Comparison of ENCODE assay signal across 11 mouse cellular contexts in the genomic region with DNA sequence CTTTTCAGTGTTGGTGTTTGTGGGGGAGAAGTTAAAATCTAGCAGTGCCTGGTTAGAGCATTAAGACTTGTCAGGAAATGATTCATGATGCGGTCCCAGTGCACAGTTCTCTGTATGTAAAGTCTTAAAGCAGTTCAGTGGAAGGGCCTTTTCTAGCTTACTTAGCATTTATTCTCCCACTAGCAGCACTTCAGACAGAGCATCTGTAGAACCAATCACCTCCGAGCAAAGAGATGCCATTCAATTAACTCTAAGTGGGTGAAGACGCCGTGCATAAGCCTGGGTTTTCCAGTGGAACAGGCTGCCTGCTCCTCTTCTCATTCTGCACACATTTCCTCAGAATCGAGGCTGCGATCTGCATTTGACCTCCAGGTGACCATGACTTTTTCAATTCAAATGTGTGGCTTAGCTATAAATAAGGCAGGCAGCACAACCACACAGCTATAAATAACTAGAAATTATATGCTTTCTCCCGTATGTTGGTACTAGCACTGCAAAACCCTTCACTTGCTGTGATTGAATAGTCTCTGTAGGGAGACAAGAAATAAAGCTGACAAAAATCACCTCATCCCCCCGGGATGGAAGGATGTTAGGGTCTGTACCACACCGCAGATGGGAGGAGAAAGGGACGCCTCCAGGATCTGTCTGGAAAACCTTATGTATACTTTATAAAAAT.
DNase-seq lines count a peak whose midpoint lies in the region; ATAC-seq lines count a peak whose summit lies in the region.
"Had no signal": no experiment of that assay in that cellular context is flagged by ENCODE, and none has a peak within 500 bp of the region (broad histone marks: within the 10 kb centered on the region; RNA-seq: fewer than 3 reads in every experiment).

No protein-coding gene starts in this region.

- no peaks in the 10 kb centered on the region for H3K27me3 ChIP-seq in forebrain, embryonic 12.5 days
- no peaks in the 10 kb centered on the region for H3K27me3 ChIP-seq in forebrain, embryonic 11.5 days (ENCODE audit: control insufficient read depth, insufficient read depth, low read length)
- no peaks in the 10 kb centered on the region for H3K27me3 ChIP-seq in kidney, embryonic 14.5 days (ENCODE audit: control insufficient read depth, insufficient read depth, low read length)
- H3K27me3 ChIP-seq in forebrain, embryonic 15.5 days, result no peaks in the 10 kb centered on the region
- H3K27me3 ChIP-seq in midbrain, embryonic 14.5 days (ENCODE audit: control insufficient read depth, insufficient read depth, low read length), result no peaks in the 10 kb centered on the region

- DNase-seq in forebrain, embryonic 11.5 days (ENCODE audit: low spot score), result no peak
- DNase-seq in kidney, adult 8-10 months, result no peak
- DNase-seq in midbrain, embryonic 14.5 days, result peak; percentile 44
- no peak for DNase-seq in right cerebral cortex, postnatal 25 days
- no peak for DNase-seq in adrenal gland, adult 8-10 months
- DNase-seq: adrenal gland, adult 2 months; kidney, postnatal 25 days; lung, adult 2 months had no signal

- WGBS in forebrain, embryonic 12.5 days, result 80% methylated on average over 10 of the region's 10 CpGs
- 88% methylated on average over 10 of the region's 10 CpGs for WGBS in forebrain, embryonic 11.5 days
- WGBS in kidney, embryonic 14.5 days, result 54% methylated on average over 10 of the region's 10 CpGs
- WGBS in forebrain, embryonic 15.5 days, result 74% methylated on average over 10 of the region's 10 CpGs
- 70% methylated on average over 10 of the region's 10 CpGs for WGBS in midbrain, embryonic 14.5 days

- H3K9ac ChIP-seq in forebrain, embryonic 12.5 days, result no peak overlapping the region
- H3K9ac ChIP-seq in forebrain, embryonic 11.5 days (ENCODE audit: low read length), result no peak overlapping the region
- no peak overlapping the region for H3K9ac ChIP-seq in kidney, embryonic 14.5 days (ENCODE audit: low read depth, low read length)
- no peak overlapping the region for H3K9ac ChIP-seq in forebrain, embryonic 15.5 days (replicated peaks)
- H3K9ac ChIP-seq in midbrain, embryonic 14.5 days (replicated peaks; ENCODE audit: low read length), result no peak overlapping the region

- no peak overlapping the region for H3K4me3 ChIP-seq in forebrain, embryonic 12.5 days (replicated peaks)
- no peak overlapping the region for H3K4me3 ChIP-seq in forebrain, embryonic 11.5 days (ENCODE audit: low read depth, low read length)
- H3K4me3 ChIP-seq in kidney, embryonic 14.5 days (ENCODE audit: low read length), result no peak overlapping the region
- no peak overlapping the region for H3K4me3 ChIP-seq in forebrain, embryonic 15.5 days
- H3K4me3 ChIP-seq in midbrain, embryonic 14.5 days (replicated peaks; ENCODE audit: low read depth, low read length), result no peak overlapping the region

- ATAC-seq in forebrain, embryonic 12.5 days (ENCODE audit: low FRiP score), result peak; percentile 49
- ATAC-seq in forebrain, embryonic 11.5 days (replicated peaks; ENCODE audit: low FRiP score), result no peak
- ATAC-seq in kidney, embryonic 14.5 days (ENCODE audit: low FRiP score, low TSS enrichment), result no peak
- ATAC-seq in forebrain, embryonic 15.5 days (replicated peaks), result no peak; the same call in 1 of the 2 replicates
- no peak for ATAC-seq in midbrain, embryonic 14.5 days (ENCODE audit: low FRiP score, low TSS enrichment)

- H3K4me2 ChIP-seq in forebrain, embryonic 12.5 days, result no peak overlapping the region
- H3K4me2 ChIP-seq in forebrain, embryonic 11.5 days (ENCODE audit: low read depth, low read length, severe bottlenecking), result no peak overlapping the region
- H3K4me2 ChIP-seq in kidney, embryonic 14.5 days (replicated peaks; ENCODE audit: low read depth, low read length), result no peak overlapping the region
- no peak overlapping the region for H3K4me2 ChIP-seq in forebrain, embryonic 15.5 days (replicated peaks)
- H3K4me2 ChIP-seq in midbrain, embryonic 14.5 days (ENCODE audit: low read length), result no peak overlapping the region

- H3K36me3 ChIP-seq in forebrain, embryonic 12.5 days (replicated peaks), result peaks cover 17% of the 10 kb centered on the region
- no peaks in the 10 kb centered on the region for H3K36me3 ChIP-seq in forebrain, embryonic 11.5 days (ENCODE audit: control insufficient read depth, insufficient read depth, low read length)
- H3K36me3 ChIP-seq in kidney, embryonic 14.5 days (ENCODE audit: control insufficient read depth, insufficient read depth, low read length), result peaks cover 13% of the 10 kb centered on the region; the same call in 1 of the 2 replicates
- H3K36me3 ChIP-seq in forebrain, embryonic 15.5 days, result peaks cover 7% of the 10 kb centered on the region
- peaks cover 1% of the 10 kb centered on the region; the same call in 1 of the 2 replicates for H3K36me3 ChIP-seq in midbrain, embryonic 14.5 days (ENCODE audit: control insufficient read depth, insufficient read depth, low read length)

- H3K4me1 ChIP-seq in forebrain, embryonic 12.5 days, result peaks cover 9% of the 10 kb centered on the region
- peaks cover 2% of the 10 kb centered on the region; the same call in 1 of the 2 replicates for H3K4me1 ChIP-seq in forebrain, embryonic 11.5 days (replicated peaks; ENCODE audit: control insufficient read depth, insufficient read depth, low read length)
- H3K4me1 ChIP-seq in kidney, embryonic 14.5 days (ENCODE audit: control insufficient read depth, insufficient read depth, low read length), result no peaks in the 10 kb centered on the region
- no peaks in the 10 kb centered on the region; the same call in 1 of the 2 replicates for H3K4me1 ChIP-seq in forebrain, embryonic 15.5 days
- peaks cover 9% of the 10 kb centered on the region for H3K4me1 ChIP-seq in midbrain, embryonic 14.5 days (ENCODE audit: control insufficient read depth, insufficient read depth, low read length)

- no peaks in the 10 kb centered on the region for H3K9me3 ChIP-seq in forebrain, embryonic 12.5 days
- no peaks in the 10 kb centered on the region for H3K9me3 ChIP-seq in forebrain, embryonic 11.5 days (ENCODE audit: control insufficient read depth, low read length)
- H3K9me3 ChIP-seq in kidney, embryonic 14.5 days (ENCODE audit: control insufficient read depth, low read length), result no peaks in the 10 kb centered on the region
- H3K9me3 ChIP-seq in forebrain, embryonic 15.5 days, result no peaks in the 10 kb centered on the region
- no peaks in the 10 kb centered on the region for H3K9me3 ChIP-seq in midbrain, embryonic 14.5 days (ENCODE audit: control insufficient read depth, low read length)

- peak overlapping the region; percentile 10; the same call in 1 of the 2 replicates for H3K27ac ChIP-seq in forebrain, embryonic 12.5 days
- no peak overlapping the region for H3K27ac ChIP-seq in forebrain, embryonic 11.5 days (ENCODE audit: low read depth, low read length)
- H3K27ac ChIP-seq in kidney, embryonic 14.5 days (ENCODE audit: low read depth, low read length), result peak overlapping the region; percentile 42; the same call in 1 of the 2 replicates
- H3K27ac ChIP-seq in forebrain, embryonic 15.5 days (replicated peaks), result peak overlapping the region; percentile 34
- peak overlapping the region; percentile 63 for H3K27ac ChIP-seq in midbrain, embryonic 14.5 days (replicated peaks; ENCODE audit: low read depth, low read length)
